In the genomic region with DNA sequence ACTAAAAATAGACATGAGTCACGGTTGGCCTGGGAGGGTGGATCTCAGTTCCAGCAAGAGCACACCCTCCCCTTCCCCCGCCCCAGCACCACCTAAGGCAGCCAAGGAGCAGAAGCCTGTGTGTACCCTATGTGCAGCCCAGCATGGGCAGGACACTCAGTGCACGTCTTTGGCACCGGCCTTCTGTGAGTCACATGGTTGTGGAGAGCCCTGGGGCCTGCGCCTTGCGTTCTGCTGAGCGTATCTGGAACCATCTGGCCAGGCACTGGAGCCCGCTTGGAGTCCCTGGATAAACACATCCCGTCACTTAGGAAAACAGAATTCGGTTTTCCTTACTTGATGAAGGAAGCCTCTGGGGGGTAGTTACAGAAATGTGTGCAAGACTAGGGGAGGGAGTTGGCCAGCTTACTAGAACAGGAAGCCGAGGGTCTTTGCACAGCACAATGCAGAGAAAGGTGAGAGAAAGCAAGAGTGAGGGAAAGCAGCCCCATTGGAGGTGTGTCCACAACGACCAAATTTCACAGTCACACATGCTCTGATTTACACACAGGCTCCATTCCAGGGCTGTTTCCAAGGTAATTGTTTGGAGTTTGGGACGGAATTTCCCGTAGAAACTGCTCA, we compare ENCODE assay signal across 10 mouse cellular contexts. TPM values are rescaled to one million over a fixed set of nuclear protein-coding genes. Genes with fewer than 3 reads are reported as not detected.
DNase-seq lines count a peak whose midpoint lies in the region; ATAC-seq and TF ChIP-seq lines count a peak whose summit lies in the region.
"Had no signal": no experiment of that assay in that cellular context is flagged by ENCODE, and none has a peak within 500 bp of the region (broad histone marks: within the 10 kb centered on the region; RNA-seq: fewer than 3 reads in every experiment).

No protein-coding gene starts in this region.

- peak overlapping the region; percentile 49 for H3K27ac ChIP-seq in heart, adult 2 months
- H3K27ac ChIP-seq in kidney, adult 2 months (ENCODE audit: insufficient read depth, low read depth, low read length), result no peak overlapping the region
- peak overlapping the region; percentile 86 for H3K27ac ChIP-seq in stomach, embryonic 16.5 days (ENCODE audit: low read length)

- intact Hi-C loops in heart, adult 2 months (cut with DNase I), result loop anchor here (5.0 kb wide), 1 partner anchor 245 kb away; no protein-coding TSS in a partner anchor

- TF ChIP-seq CTCF in heart, adult 2 months (IDR thresholded peaks at IDR 0.05), result no peak
- TF ChIP-seq CTCF in kidney, adult 2 months (conservative IDR thresholded peaks at IDR 0.05; ENCODE audit: insufficient read depth, insufficient read length, low read depth, low read length), result no peak

- no peak overlapping the region; the same call in 1 of the 2 replicates for H3K4me2 ChIP-seq in stomach, embryonic 16.5 days (ENCODE audit: low read depth, low read length)

- H3K4me1 ChIP-seq in heart, adult 2 months (ENCODE audit: control insufficient read depth, insufficient read depth, low read length), result peaks cover 7% of the 10 kb centered on the region
- H3K4me1 ChIP-seq in kidney, adult 2 months (ENCODE audit: control insufficient read depth, insufficient read depth, low read length), result peaks cover 4% of the 10 kb centered on the region; the same call in 1 of the 2 replicates
- peaks cover 17% of the 10 kb centered on the region for H3K4me1 ChIP-seq in stomach, embryonic 16.5 days (ENCODE audit: control insufficient read depth, insufficient read depth, low read length)

- no peaks in the 10 kb centered on the region for H3K79me2 ChIP-seq in heart, adult 2 months (replicated peaks; ENCODE audit: control insufficient read depth, insufficient read depth, low read length)

- TF ChIP-seq POLR2A in heart, adult 2 months (IDR thresholded peaks at IDR 0.05; ENCODE audit: insufficient read depth, low read depth, low read length), result no peak
- no peak for TF ChIP-seq POLR2A in kidney, adult 2 months (IDR thresholded peaks at IDR 0.05; ENCODE audit: low read depth, low read length)

- no peaks in the 10 kb centered on the region for H3K27me3 ChIP-seq in heart, adult 2 months (ENCODE audit: control insufficient read depth, insufficient read depth, low read length)
- no peaks in the 10 kb centered on the region for H3K27me3 ChIP-seq in kidney, adult 2 months (replicated peaks; ENCODE audit: control insufficient read depth, insufficient read depth, low read length)
- H3K27me3 ChIP-seq in stomach, embryonic 16.5 days (ENCODE audit: control insufficient read depth, insufficient read depth, low read length), result no peaks in the 10 kb centered on the region

- ATAC-seq in stomach, embryonic 16.5 days (ENCODE audit: insufficient read depth, low FRiP score), result peak; percentile 99

- WGBS in heart, adult 2 months, result 16% methylated on average over 14 of the region's 14 CpGs
- 18% methylated on average over 14 of the region's 14 CpGs for WGBS in kidney, adult 2 months
- WGBS in stomach, embryonic 16.5 days, result 27% methylated on average over 14 of the region's 14 CpGs

- H3K36me3 ChIP-seq in heart, adult 2 months (ENCODE audit: control insufficient read depth, insufficient read depth, low read length), result no peaks in the 10 kb centered on the region
- no peaks in the 10 kb centered on the region for H3K36me3 ChIP-seq in kidney, adult 2 months (ENCODE audit: control insufficient read depth, insufficient read depth, low read length)
- no peaks in the 10 kb centered on the region for H3K36me3 ChIP-seq in stomach, embryonic 16.5 days (ENCODE audit: control insufficient read depth, insufficient read depth, low read length)

- H3K9ac ChIP-seq in heart, adult 2 months (ENCODE audit: low read depth, low read length), result no peak overlapping the region
- 0 out of 2 replicates have a peak overlapping the region, but pooled peaks have one; percentile 7 for H3K9ac ChIP-seq in stomach, embryonic 16.5 days (ENCODE audit: low read length)

- 0 out of 2 replicates have a peak, but pooled peaks have one; percentile 32 for TF ChIP-seq EP300 in heart, adult 2 months (IDR thresholded peaks at IDR 0.05; ENCODE audit: insufficient read depth, low read depth, low read length)

- DNase-seq in layer of hippocampus, adult 11-12 months (ENCODE audit: low spot score), result peak; percentile 53
- no peak for DNase-seq in layer of hippocampus, adult 9-10 months (ENCODE audit: low spot score)
- peak; percentile 73 to 78 for DNase-seq in cerebellum, postnatal 36 days
- peak; percentile 71 to 85 for DNase-seq in heart, adult 2 months
- peak; percentile 61 for DNase-seq in kidney, adult 2 months
- DNase-seq in lung, adult 18-20 months, result peak; percentile 65 to 75
- no peak for DNase-seq in spleen, postnatal 36 days (ENCODE audit: low spot score in 2 of 2)

- peak overlapping the region; percentile 6; the same call in 1 of the 2 replicates for H3K4me3 ChIP-seq in heart, adult 2 months
- H3K4me3 ChIP-seq in kidney, adult 2 months (ENCODE audit: insufficient read depth, low read depth, low read length), result no peak overlapping the region
- H3K4me3 ChIP-seq in stomach, embryonic 16.5 days (replicated peaks; ENCODE audit: low read length), result no peak overlapping the region

- H3K9me3 ChIP-seq in stomach, embryonic 16.5 days (replicated peaks; ENCODE audit: control insufficient read depth, low read length), result no peaks in the 10 kb centered on the region

RNA-seq across cellular contexts. Expression of a gene that starts 18.0 kb away (rescaled TPM):
- total RNA-seq in heart, adult 2 months (2021), result 1 to 10 TPM in 1 of 2 experiments, under 1 TPM in 1; 0.73 to 1.1 TPM
- 0.44 and 0.72 TPM in 2 replicates for polyA plus RNA-seq in heart, adult 2 months (2012; rRNA removed)
- 4.6 and 5.7 TPM in 2 replicates for polyA plus RNA-seq in kidney, adult 2 months (2012; rRNA removed)
- 4.4 and 9.0 TPM in 2 replicates for polyA plus RNA-seq in stomach, embryonic 16.5 days (2015; fragmentation: Nextera tagmentation; extraction: Ambion mirVana)

RNA-seq across cellular contexts. Expression of a gene that starts 53.1 kb away (rescaled TPM):
- 10 to 100 TPM; 15.8 to 35.9 TPM for total RNA-seq in heart, adult 2 months (2021)
- 16.8 and 22.2 TPM in 2 replicates for polyA plus RNA-seq in heart, adult 2 months (2012; rRNA removed)
- 15.3 and 17.4 TPM in 2 replicates for polyA plus RNA-seq in kidney, adult 2 months (2012; rRNA removed)
- 144 and 162 TPM in 2 replicates for polyA plus RNA-seq in stomach, embryonic 16.5 days (2015; fragmentation: Nextera tagmentation; extraction: Ambion mirVana)

RNA-seq across cellular contexts. Expression of a gene that starts 56.1 kb away (rescaled TPM):
- not detected for total RNA-seq in heart, adult 2 months (2021)
- not detected in 2 replicates for polyA plus RNA-seq in heart, adult 2 months (2012; rRNA removed)
- not detected in 2 replicates for polyA plus RNA-seq in kidney, adult 2 months (2012; rRNA removed)
- polyA plus RNA-seq in stomach, embryonic 16.5 days (2015; fragmentation: Nextera tagmentation; extraction: Ambion mirVana), result not detected in 2 replicates
- total RNA-seq: left cerebral cortex, adult 18-20 months had no signal
- polyA plus RNA-seq: testis, adult 2 months had no signal

Comparison
In these comparisons a context has a peak if more than half of its experiments do, and no peak if none do; other contexts are left out.
1. DNase-seq: peak in layer of hippocampus, adult 11-12 months (single experiment), cerebellum, postnatal 36 days (2 of 2), heart, adult 2 months (2 of 2), kidney, adult 2 months (single experiment) and lung, adult 18-20 months (2 of 2); none in layer of hippocampus, adult 9-10 months (single experiment) and spleen, postnatal 36 days (0 of 2).